24 mouse cellular contexts compared by ENCODE assay signal in the genomic region with DNA sequence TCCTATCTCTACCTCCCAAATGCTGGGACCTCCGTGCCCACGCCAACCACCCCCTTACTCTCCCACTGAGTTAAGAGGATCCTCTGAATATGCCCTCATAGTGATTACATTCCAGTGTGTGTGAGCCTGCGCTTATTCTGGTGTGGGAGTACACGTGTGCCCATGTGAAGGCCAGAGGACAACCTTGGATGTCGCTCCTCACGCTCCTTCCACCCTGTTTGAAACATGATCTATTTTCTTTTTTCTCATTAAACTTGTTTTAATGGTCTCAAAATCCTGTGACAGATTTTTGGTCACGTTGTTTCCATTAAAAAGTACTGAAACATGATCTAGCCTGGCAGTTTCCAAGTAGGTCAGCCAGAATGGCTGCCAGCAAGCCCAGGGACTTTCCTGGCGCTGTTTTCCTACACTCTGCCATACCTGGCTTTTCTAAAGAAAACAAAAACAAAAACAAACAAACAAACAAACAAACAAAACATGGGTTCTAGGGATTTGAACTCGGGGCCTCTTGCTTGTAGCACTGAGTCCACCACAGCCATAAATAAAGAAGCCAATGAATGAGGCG. TPM values are rescaled to one million over a fixed set of nuclear protein-coding genes. Genes with fewer than 3 reads are reported as not detected.
DNase-seq lines count a peak whose midpoint lies in the region; ATAC-seq and TF ChIP-seq lines count a peak whose summit lies in the region.
"Had no signal": no experiment of that assay in that cellular context is flagged by ENCODE, and none has a peak within 500 bp of the region (broad histone marks: within the 10 kb centered on the region; RNA-seq: fewer than 3 reads in every experiment).

No protein-coding gene starts in this region.

- no peaks in the 10 kb centered on the region for H3K9me3 ChIP-seq in limb, embryonic 11.5 days (ENCODE audit: control insufficient read depth, low read length)
- H3K9me3 ChIP-seq in stomach, postnatal 0 days (ENCODE audit: control insufficient read depth, low read length), result no peaks in the 10 kb centered on the region
- no peaks in the 10 kb centered on the region for H3K9me3 ChIP-seq in midbrain, embryonic 10.5 days (replicated peaks)
- H3K9me3 ChIP-seq: embryonic facial prominence, embryonic 12.5 days; heart, embryonic 15.5 days; hindbrain, embryonic 15.5 days; intestine, embryonic 15.5 days; liver, embryonic 12.5 days; stomach, embryonic 15.5 days had no signal

- WGBS in limb, embryonic 11.5 days, result 52% methylated on average over 10 of the region's 10 CpGs
- 86% methylated on average over 10 of the region's 10 CpGs for WGBS in stomach, postnatal 0 days
- 86% methylated on average over 10 of the region's 10 CpGs for WGBS in midbrain, embryonic 10.5 days

- no peak overlapping the region for H3K9ac ChIP-seq in limb, embryonic 11.5 days (ENCODE audit: low read length)
- H3K9ac ChIP-seq in stomach, postnatal 0 days (ENCODE audit: low read length), result no peak overlapping the region
- H3K9ac ChIP-seq: embryonic facial prominence, embryonic 12.5 days; heart, embryonic 15.5 days; hindbrain, embryonic 15.5 days; intestine, embryonic 15.5 days; liver, embryonic 12.5 days; lung, embryonic 14.5 days; stomach, embryonic 15.5 days had no signal

- H3K4me3 ChIP-seq in gastrocnemius, adult 2 months, result no peak overlapping the region
- H3K4me3 ChIP-seq in limb, embryonic 11.5 days (ENCODE audit: low read depth, low read length), result no peak overlapping the region
- H3K4me3 ChIP-seq in stomach, postnatal 0 days (ENCODE audit: low read depth, low read length), result no peak overlapping the region
- no peak overlapping the region for H3K4me3 ChIP-seq in midbrain, embryonic 10.5 days
- H3K4me3 ChIP-seq: embryonic facial prominence, embryonic 12.5 days; erythroblast, embryonic 14.5 days; heart, embryonic 15.5 days; hindbrain, embryonic 15.5 days; intestine, embryonic 15.5 days; liver, embryonic 12.5 days; stomach, embryonic 15.5 days had no signal

- no peak for TF ChIP-seq CTCF in gastrocnemius, adult 2 months (IDR thresholded peaks at IDR 0.05)
- no peak for TF ChIP-seq CTCF in stomach, postnatal 0 days (IDR thresholded peaks at IDR 0.05; ENCODE audit: low read depth)

- no peak for TF ChIP-seq EP300 in stomach, postnatal 0 days (optimal IDR thresholded peaks at IDR 0.05)

- H3K4me2 ChIP-seq in limb, embryonic 11.5 days (ENCODE audit: low read depth, severe bottlenecking), result no peak overlapping the region
- H3K4me2 ChIP-seq in stomach, postnatal 0 days (replicated peaks; ENCODE audit: low read depth), result no peak overlapping the region
- H3K4me2 ChIP-seq: embryonic facial prominence, embryonic 12.5 days; heart, embryonic 15.5 days; hindbrain, embryonic 15.5 days; intestine, embryonic 15.5 days; liver, embryonic 12.5 days; lung, embryonic 14.5 days; stomach, embryonic 15.5 days had no signal

- peaks cover 14% of the 10 kb centered on the region for H3K4me1 ChIP-seq in limb, embryonic 11.5 days (ENCODE audit: control insufficient read depth, insufficient read depth, low read length)
- H3K4me1 ChIP-seq in stomach, postnatal 0 days (replicated peaks; ENCODE audit: control insufficient read depth, insufficient read depth), result no peaks in the 10 kb centered on the region
- H3K4me1 ChIP-seq in midbrain, embryonic 10.5 days, result no peaks in the 10 kb centered on the region
- H3K4me1 ChIP-seq: heart, embryonic 15.5 days; intestine, embryonic 15.5 days had no signal

- ATAC-seq in limb, embryonic 11.5 days (ENCODE audit: insufficient number of reproducible peaks, low FRiP score, low TSS enrichment, low read depth), result no peak
- no peak for ATAC-seq in stomach, postnatal 0 days (ENCODE audit: low FRiP score, low TSS enrichment)
- ATAC-seq: forebrain, embryonic 14.5 days; intestine, embryonic 15.5 days; liver, embryonic 12.5 days had no signal

- H3K27ac ChIP-seq in gastrocnemius, adult 2 months, result peak overlapping the region; percentile 59; the same call in 1 of the 2 replicates
- 0 out of 2 replicates have a peak overlapping the region, but pooled peaks have one; percentile 14 for H3K27ac ChIP-seq in limb, embryonic 11.5 days (replicated peaks; ENCODE audit: low read depth, low read length)
- no peak overlapping the region for H3K27ac ChIP-seq in stomach, postnatal 0 days (replicated peaks)
- H3K27ac ChIP-seq in midbrain, embryonic 10.5 days (replicated peaks), result no peak overlapping the region
- H3K27ac ChIP-seq: embryonic facial prominence, embryonic 12.5 days; heart, embryonic 15.5 days; hindbrain, embryonic 15.5 days; intestine, embryonic 15.5 days; liver, embryonic 12.5 days; stomach, embryonic 15.5 days had no signal

- DNase-seq in adrenal gland, postnatal 10 days, result peak; percentile 62
- no peak for DNase-seq in adrenal gland, adult 18-20 months (ENCODE audit: low spot score in 2 of 2)
- peak; percentile 32 for DNase-seq in gastrocnemius, adult 2 months
- DNase-seq in gastrocnemius, postnatal 10 days, result no peak
- DNase-seq in adipocyte (ENCODE audit: low spot score), result peak; percentile 86
- no peak for DNase-seq in limb, embryonic 11.5 days (ENCODE audit: low spot score)
- DNase-seq in stomach, postnatal 0 days (ENCODE audit: low spot score), result no peak
- DNase-seq in midbrain, embryonic 10.5 days (ENCODE audit: low spot score), result no peak
- DNase-seq: cerebellum, adult 9-10 months; heart, postnatal 4 days; kidney, postnatal 4 days; layer of hippocampus, adult 9-11 months; lung, embryonic 14.5 days; lung, postnatal 36 days; right cerebral cortex, postnatal 14 days had no signal

- no peaks in the 10 kb centered on the region for H3K27me3 ChIP-seq in limb, embryonic 11.5 days (ENCODE audit: control insufficient read depth, insufficient read depth, low read length)
- H3K27me3 ChIP-seq in stomach, postnatal 0 days (ENCODE audit: control insufficient read depth, insufficient read depth, low read length), result no peaks in the 10 kb centered on the region
- no peaks in the 10 kb centered on the region for H3K27me3 ChIP-seq in midbrain, embryonic 10.5 days (ENCODE audit: low read depth, poor library complexity, severe bottlenecking)
- H3K27me3 ChIP-seq: CH12.LX; embryonic facial prominence, embryonic 12.5 days; heart, embryonic 15.5 days; hindbrain, embryonic 15.5 days; intestine, embryonic 15.5 days; liver, embryonic 12.5 days; stomach, embryonic 15.5 days had no signal

- intact Hi-C loops in gastrocnemius, adult 2 months (cut with DNase I), result no loop called here

- H3K36me3 ChIP-seq in limb, embryonic 11.5 days (ENCODE audit: control insufficient read depth, insufficient read depth, low read length), result no peaks in the 10 kb centered on the region
- no peaks in the 10 kb centered on the region for H3K36me3 ChIP-seq in stomach, postnatal 0 days (ENCODE audit: control insufficient read depth, insufficient read depth, low read length)
- H3K36me3 ChIP-seq in midbrain, embryonic 10.5 days, result no peaks in the 10 kb centered on the region
- H3K36me3 ChIP-seq: embryonic facial prominence, embryonic 12.5 days; heart, embryonic 15.5 days; hindbrain, embryonic 15.5 days; intestine, embryonic 15.5 days; liver, embryonic 12.5 days; stomach, embryonic 15.5 days had no signal

RNA-seq across cellular contexts. Expression of a gene that starts 6.8 kb away (rescaled TPM):
- total RNA-seq in adrenal gland, postnatal 10 days (2021), result 1 to 10 TPM; 4.1 to 6.9 TPM
- 1 to 10 TPM; 6.0 to 6.2 TPM for total RNA-seq in adrenal gland, adult 18-20 months (2021)
- 10 to 100 TPM; 25.5 to 30.5 TPM for total RNA-seq in gastrocnemius, adult 2 months (2021)
- 1 to 10 TPM; 2.9 to 3.4 TPM for total RNA-seq in gastrocnemius, postnatal 10 days (2021)
- polyA plus RNA-seq in limb, embryonic 11.5 days (2014; fragmentation: Nextera tagmentation; extraction: Ambion mirVana), result 19.5 and 21.5 TPM in 2 replicates
- polyA plus RNA-seq in stomach, postnatal 0 days (2015; fragmentation: Nextera tagmentation; extraction: Ambion mirVana), result 777 and 946 TPM in 2 replicates
- 5.6 and 7.3 TPM in 2 replicates for polyA plus RNA-seq in midbrain, embryonic 10.5 days (2016; fragmentation: Nextera tagmentation; extraction: Ambion mirVana)

RNA-seq across cellular contexts. Expression of a gene that starts 28.7 kb away (rescaled TPM):
- 10 to 100 TPM; 29.4 to 30.6 TPM for total RNA-seq in adrenal gland, postnatal 10 days (2021)
- total RNA-seq in adrenal gland, adult 18-20 months (2021), result 10 to 100 TPM; 32.2 to 40.8 TPM
- 10 to 100 TPM; 25.5 to 26.1 TPM for total RNA-seq in gastrocnemius, adult 2 months (2021)
- total RNA-seq in gastrocnemius, postnatal 10 days (2021), result 10 to 100 TPM; 21.2 to 22.5 TPM
- 94.9 and 103 TPM in 2 replicates for polyA plus RNA-seq in limb, embryonic 11.5 days (2014; fragmentation: Nextera tagmentation; extraction: Ambion mirVana)
- 44.5 and 48.8 TPM in 2 replicates for polyA plus RNA-seq in stomach, postnatal 0 days (2015; fragmentation: Nextera tagmentation; extraction: Ambion mirVana)
- polyA plus RNA-seq in midbrain, embryonic 10.5 days (2016; fragmentation: Nextera tagmentation; extraction: Ambion mirVana), result 89.7 and 91.4 TPM in 2 replicates

RNA-seq across cellular contexts. Expression of a gene that starts 40.0 kb away (rescaled TPM):
- 10 to 100 TPM; 36.7 to 39.7 TPM for total RNA-seq in adrenal gland, postnatal 10 days (2021)
- 10 to 100 TPM; 32.7 to 33.2 TPM for total RNA-seq in adrenal gland, adult 18-20 months (2021)
- 10 to 100 TPM; 15.0 to 16.9 TPM for total RNA-seq in gastrocnemius, adult 2 months (2021)
- total RNA-seq in gastrocnemius, postnatal 10 days (2021), result 10 to 100 TPM; 15.2 to 23.4 TPM
- polyA plus RNA-seq in limb, embryonic 11.5 days (2014; fragmentation: Nextera tagmentation; extraction: Ambion mirVana), result 165 and 176 TPM in 2 replicates
- polyA plus RNA-seq in stomach, postnatal 0 days (2015; fragmentation: Nextera tagmentation; extraction: Ambion mirVana), result 25.2 and 26.4 TPM in 2 replicates
- polyA plus RNA-seq in midbrain, embryonic 10.5 days (2016; fragmentation: Nextera tagmentation; extraction: Ambion mirVana), result 54.4 and 61.8 TPM in 2 replicates

Comparison
In these comparisons a context has a peak if more than half of its experiments do, and no peak if none do; other contexts are left out.
1. DNase-seq: peak in adrenal gland, postnatal 10 days (single experiment), gastrocnemius, adult 2 months (single experiment) and adipocyte (single experiment); none in adrenal gland, adult 18-20 months (0 of 2), gastrocnemius, postnatal 10 days (single experiment), limb, embryonic 11.5 days (single experiment), stomach, postnatal 0 days (single experiment) and midbrain, embryonic 10.5 days (single experiment).
2. H3K27ac ChIP-seq: peak in gastrocnemius, adult 2 months (single experiment) and limb, embryonic 11.5 days (single experiment); none in stomach, postnatal 0 days (single experiment) and midbrain, embryonic 10.5 days (single experiment).